Mouse (Mus musculus) monocyte, adult 5-6 weeks (primary cell): Measurements from ENCODE around the gene Fam53b. TPM values are rescaled to one million over a fixed set of nuclear protein-coding genes. Genes with fewer than 3 reads are reported as not detected.
A peak's percentile ranks its signal among the peaks of the same experiment; 100 is the strongest.

Source experiments
- ATAC-seq: fragments of 153-309, 156-312 bp; replicated peaks from 2 replicates; pipeline ENCODE4 v1.8.0; 2017; ENCODE audit warnings: mild to moderate bottlenecking; ENCODE audit not compliant: low TSS enrichment, insufficient number of reproducible peaks, severe bottlenecking, poor library complexity, low FRiP score
- total RNA-seq: library from RNA; stranded (forward); fragments of 200-1000, 200-491, 200-594 nt; gene quantifications from 3 replicates; pipeline ENCODE4 v1.2.3, GENCODE M21; 2017

Fam53b gene
- total RNA-seq, 1 experiment from 2014 or later, result 15.8 TPM

DNA sequence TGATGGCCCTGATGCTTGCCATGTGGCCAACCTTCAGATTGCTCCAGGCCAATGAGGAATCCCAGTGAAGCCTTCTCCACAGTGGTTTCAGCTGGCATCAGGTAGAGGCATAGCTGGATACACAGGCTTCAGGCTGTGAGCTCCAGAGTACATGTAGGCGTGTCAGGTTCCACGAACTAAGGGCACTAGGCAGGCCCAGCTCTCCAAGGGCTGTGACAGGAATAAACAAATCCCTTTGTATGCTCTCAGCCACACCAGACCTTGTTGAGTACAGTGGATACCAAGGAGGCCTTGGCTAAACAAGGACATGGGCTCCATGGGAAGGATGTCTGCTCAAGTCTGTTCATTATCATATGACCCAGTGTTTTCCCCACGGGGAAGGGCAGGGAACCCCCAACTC is 112.3 kb downstream of the Fam53b start:
- no peak for ATAC-seq

DNA sequence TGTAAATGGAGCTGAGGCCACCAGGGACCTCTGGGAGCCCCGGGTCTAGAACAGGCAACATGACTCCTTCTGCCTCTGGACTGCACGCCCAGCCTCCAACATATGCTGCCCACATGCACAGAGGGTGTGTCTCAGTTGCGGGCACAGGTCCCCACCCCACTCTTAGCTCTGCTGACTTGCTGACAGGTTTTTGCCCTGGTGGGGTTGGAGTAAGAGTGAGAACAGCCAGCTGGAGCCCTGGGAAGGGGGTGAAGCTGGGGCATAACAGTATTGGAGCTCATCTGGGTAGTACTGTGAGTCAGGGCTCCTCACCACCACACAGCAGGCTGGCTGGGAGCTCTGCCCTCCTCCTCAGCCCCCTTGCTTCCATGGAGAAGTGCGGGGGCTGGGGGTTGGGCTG is 113.6 kb downstream of the Fam53b start:
- no peak for ATAC-seq

- no peak for ATAC-seq
Measured at GRCm38 (mm10) chr7:132699639-132700038, 114.0 kb downstream of the Fam53b start.

DNA sequence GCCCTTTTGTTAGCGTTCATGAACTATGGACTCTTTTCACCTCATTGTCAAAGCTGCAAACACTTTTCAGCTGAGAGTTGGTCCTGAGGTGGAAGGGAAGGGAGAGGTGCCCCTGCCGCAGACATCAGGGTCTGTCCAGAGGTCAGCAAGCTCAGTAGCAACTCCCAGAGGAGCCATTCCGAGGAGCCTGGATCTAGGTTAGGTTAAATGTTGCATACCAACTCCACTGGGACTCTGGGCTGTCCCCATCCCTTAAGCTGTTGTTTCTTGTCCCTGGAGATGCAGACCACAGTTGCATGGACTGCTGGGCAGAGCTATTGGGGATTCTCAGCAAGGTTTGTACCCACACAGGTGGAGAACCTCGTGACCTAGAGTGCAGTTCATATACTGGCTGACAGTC is 114.5 kb downstream of the Fam53b start:
- ATAC-seq, result no peak

GRCm38 (mm10) chr7:132698737-132699136 is 114.9 kb downstream of the Fam53b start:
- no peak for ATAC-seq

GRCm38 (mm10) chr7:132697258-132697796 is 116.4 kb downstream of the Fam53b start:
- no peak for ATAC-seq

DNA sequence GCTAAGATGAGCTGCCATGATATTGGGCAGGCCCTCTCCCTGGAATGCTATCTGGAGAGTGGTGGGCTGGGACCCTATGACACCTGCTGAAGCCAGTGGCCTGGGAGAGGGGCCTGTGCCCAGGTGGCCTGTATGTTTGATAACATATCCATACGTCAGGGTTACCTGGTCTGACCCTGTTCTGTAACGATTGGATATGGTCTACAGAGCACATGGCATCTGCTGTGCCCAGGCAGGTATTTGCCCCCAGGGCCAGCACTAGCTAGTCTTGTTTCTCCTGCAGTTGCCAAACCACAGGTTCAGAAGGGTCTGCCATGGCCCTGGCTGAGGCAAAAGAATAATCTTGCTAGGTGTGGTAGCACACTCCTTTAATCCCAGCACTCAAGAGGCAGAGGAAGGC is 120.1 kb downstream of the Fam53b start:
- ATAC-seq, result no peak

DNA sequence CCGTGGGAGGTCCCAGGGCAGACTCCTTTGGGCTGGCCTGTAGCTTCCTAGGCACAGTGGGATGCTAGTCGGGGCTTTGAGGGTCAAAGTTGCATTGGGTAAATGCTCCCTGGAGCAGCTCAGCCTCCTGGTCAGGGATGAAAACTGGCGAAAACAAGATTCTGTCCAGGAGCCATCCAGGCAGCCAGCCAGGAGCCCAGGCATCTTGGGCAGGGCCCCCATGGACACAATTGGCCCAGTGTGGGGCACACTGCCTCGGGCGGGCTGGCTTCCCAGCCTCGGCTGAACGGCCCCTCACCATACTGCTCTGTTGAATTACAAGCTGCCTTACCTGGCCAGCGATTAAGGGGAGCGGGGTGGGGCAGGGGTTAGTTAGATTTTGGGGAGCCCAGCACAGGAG is 121.0 kb downstream of the Fam53b start:
- no peak for ATAC-seq

GRCm38 (mm10) chr7:132690716-132691472 is 122.8 kb downstream of the Fam53b start:
- ATAC-seq, result no peak

GRCm38 (mm10) chr7:132689722-132690121 is 124.0 kb downstream of the Fam53b start:
- no peak for ATAC-seq

- ATAC-seq, result no peak
Measured at GRCm38 (mm10) chr7:132688721-132689120, 125.0 kb downstream of the Fam53b start.

DNA sequence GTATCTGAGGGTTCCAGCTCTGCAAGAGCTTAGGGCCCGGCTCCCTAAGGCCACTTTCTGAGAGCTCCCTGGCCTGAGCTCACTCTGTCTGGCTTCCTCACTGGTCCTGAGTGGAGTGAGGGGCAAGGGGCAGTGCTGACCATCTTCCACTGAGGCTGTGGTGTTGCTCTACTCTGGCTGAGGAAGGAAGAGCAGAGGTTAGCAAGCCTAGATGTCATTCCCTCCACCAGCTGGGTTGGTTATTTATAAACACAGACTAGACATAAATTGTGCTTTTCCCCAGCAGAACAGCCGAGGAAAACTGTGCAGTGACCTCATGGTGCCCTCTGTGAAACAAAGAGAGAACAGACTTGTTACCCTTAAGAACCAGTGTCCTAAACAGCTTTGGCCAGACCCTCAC is 125.8 kb downstream of the Fam53b start:
- ATAC-seq, result no peak

DNA sequence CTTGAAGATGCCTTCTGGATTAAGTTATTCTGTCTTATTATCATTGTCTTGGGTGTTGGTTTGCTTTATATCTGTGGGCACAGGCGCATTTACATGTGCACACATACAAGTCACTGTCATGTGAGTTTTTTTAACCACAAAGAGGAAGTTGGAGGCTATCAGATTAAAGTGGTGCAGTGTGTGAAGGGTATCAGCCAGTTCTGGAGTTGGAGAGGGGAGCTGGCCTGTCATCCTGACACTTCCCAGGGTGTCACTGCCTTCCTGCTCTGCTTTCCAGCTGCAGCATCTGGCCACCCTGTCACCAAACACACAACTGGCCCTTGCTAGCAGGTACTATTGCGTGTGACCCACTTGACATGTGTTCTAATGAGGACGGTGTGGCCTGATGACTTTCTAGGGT is 127.2 kb downstream of the Fam53b start:
- peak; percentile 76 for ATAC-seq

- no peak for ATAC-seq
Measured at GRCm38 (mm10) chr7:132683923-132684322, 129.8 kb downstream of the Fam53b start.

DNA sequence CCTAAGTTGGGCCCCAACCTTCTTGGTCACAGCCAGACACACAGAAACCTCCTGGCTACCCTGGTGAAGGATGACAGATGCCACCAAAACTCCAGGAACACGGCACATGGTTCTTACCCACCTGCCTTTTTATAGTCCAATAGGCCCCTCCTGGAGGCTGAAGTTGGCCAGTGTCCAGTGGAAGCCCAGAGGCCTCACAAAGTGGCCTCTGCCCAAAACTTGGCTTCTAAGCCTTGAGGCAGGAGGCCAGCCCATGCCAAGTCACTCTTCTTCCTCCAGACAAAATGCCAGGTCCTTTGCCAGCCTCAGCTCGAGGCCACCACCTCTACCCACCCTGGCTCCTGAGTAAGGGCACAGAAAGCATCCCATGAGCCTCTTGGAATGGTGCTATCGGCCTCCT is 130.8 kb downstream of the Fam53b start:
- no peak for ATAC-seq

DNA sequence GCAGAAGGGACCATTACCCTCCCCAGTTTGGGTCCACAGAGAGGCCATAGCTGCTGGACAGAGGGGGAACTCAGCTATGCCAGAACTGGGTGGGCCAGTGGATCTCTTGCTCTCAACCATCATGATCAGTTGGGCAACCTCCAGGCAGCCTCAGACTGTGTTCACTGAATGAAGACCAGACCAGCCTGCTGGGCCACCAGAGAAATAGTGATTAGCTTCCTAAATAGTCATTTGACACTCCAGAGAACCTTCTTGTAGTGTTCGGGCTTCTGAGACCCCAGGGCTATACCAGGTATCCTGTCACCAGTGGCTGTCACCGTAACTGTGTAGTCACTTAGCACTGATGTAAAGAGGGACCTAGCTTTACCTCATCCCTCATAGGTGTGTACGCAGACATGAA is 131.3 kb downstream of the Fam53b start:
- no peak for ATAC-seq

GRCm38 (mm10) chr7:132681831-132682230 is 131.9 kb downstream of the Fam53b start:
- no peak for ATAC-seq

DNA sequence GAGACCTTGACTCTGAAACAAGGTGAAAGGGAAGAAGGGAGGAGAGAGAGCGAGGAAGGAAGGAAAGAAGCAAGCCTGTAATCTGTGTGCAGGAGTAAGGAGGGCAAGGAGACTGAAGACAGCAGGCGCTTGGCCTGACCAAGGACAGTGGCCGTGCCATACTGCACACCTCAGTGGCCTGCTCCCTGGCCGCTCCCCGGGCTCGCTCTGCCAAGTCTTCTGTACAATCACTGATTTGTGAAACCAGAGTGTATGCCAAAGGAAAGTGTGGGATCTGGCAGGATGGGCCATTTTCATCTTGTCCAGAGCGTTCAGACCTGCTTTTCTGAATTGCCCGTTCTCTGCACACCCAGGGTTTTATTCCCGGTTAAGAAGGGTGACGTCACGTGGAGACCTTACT is 132.4 kb downstream of the Fam53b start:
- ATAC-seq, result no peak

DNA sequence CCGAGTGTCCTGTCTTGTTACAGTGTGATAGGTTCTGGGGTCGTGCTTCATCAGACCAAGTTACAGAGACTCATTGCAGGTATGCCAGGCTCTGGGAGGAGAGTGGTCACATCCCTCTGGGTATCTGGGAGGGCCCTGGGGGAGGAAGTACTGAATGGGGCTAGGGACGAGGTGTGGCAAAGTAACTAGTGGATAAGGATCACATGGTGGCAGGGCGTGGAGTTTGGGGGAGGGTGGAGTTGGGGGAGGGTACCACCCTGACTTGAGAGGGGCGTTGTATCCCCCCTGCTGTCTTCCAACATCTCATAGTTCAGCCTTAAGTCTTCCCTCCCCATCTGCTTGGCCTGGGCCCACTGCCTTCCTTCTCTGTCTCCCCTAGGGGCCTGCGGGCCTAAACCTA is 134.1 kb downstream of the Fam53b start:
- ATAC-seq, result no peak

DNA sequence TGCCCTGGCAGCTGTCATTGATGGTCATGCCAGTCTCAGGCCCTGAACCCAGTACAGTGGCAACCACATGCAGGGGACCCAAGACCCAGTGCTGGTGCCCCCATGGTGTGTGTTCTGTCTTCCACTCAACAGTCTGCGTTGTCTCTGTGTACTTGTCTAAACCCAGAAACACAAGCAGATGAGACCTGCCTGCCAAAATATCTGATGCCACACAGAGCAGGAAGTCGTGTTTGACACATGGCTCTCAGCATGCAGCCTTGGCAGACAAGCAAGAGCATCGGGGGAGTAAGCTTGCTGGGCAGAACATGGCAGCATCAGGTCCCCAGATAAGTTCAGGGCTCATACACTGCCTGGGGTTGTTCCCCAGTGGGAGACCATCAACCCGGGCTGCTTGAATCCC is 134.6 kb downstream of the Fam53b start:
- no peak for ATAC-seq

DNA sequence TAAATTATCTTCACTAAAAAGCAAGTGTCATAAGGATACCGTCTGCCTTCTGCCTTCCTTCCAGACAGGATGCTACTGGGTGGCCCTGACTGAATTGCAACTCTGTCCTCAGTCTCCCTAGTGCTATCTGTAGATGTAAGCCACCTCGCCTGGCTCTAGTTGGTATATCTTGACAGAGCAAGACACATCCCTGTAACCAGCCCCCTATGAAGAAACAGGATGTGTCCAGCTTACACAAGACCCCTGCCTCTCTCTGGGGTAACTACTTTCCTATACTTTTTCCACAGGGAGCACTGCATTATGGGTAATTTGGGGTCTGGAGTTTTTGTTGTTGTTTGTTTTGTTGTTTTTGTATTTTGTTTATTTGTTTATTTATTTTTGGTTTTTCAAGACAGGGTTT is 137.8 kb downstream of the Fam53b start:
- no peak for ATAC-seq
